Mouse (Mus musculus): ENCODE measurements around the gene Gbf1.

DNA sequence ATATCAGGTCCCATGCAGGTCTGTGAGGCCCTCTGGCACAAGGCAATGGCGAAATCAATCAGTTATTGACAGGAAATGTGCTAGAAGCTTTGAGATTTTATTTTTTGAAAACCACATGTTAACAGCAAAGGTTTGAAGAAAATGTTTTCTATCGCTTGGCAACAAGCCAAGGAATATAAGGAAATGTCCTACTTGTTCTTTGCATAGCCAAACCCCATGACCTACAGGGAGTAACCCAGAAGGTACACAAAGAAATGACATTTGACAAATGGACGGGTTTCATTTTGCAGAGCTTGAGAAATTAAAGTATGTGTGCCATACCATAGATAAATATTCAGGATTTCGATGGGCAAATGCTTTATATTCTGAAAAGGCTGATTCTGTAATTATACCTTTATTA, 144.6 kb downstream of the Gbf1 start:
- TF ChIP-seq CTCF (IDR thresholded peaks at IDR 0.05; ENCODE audit: control insufficient read depth, insufficient read depth, insufficient read length): no peak
- no peak for TF ChIP-seq USF1 (IDR thresholded peaks at IDR 0.05; ENCODE audit: low read depth)
- TF ChIP-seq MAX (IDR thresholded peaks at IDR 0.05): no peak
